Mouse (Mus musculus) embryonic facial prominence, embryonic 11.5 days (tissue): Measurements from ENCODE around the gene Itm2c. TPM values are rescaled to one million over a fixed set of nuclear protein-coding genes. Genes with fewer than 3 reads are reported as not detected.
A peak's percentile ranks its signal among the peaks of the same experiment; 100 is the strongest.

Experiments used
- ATAC-seq: fragments of 200-750 bp; cut with Nextera tagmentation; replicated peaks from 2 replicates; pipeline ENCODE4 v1.8.0; 2017; ENCODE audit warnings: low read depth; ENCODE audit not compliant: insufficient number of reproducible peaks, low FRiP score, low TSS enrichment
- DNase-seq: peaks from one replicate; pipeline ENCODE4 v3.0.0-alpha.2; 2015; ENCODE audit warnings: low spot score
- H3K27ac ChIP-seq: fragments of 300-500 bp; sonication (generic); replicated peaks from 2 replicates; pipeline ENCODE4 v1.5.1; 2014; ENCODE audit warnings: mild to moderate bottlenecking, low read depth, low read length, control low read depth
- H3K27me3 ChIP-seq: fragments of 300-500 bp; sonication (generic); 2 replicates; pipeline ENCODE4 v1.6.1; 2014; ENCODE audit warnings: mild to moderate bottlenecking, low read length, moderate library complexity, mixed read lengths; ENCODE audit not compliant: control insufficient read depth, insufficient read depth
- H3K36me3 ChIP-seq: fragments of 300-500 bp; sonication (generic); replicated peaks from 2 replicates; pipeline ENCODE4 v1.6.1; 2014; ENCODE audit warnings: low read depth, mild to moderate bottlenecking, low read length, moderate library complexity, mixed read lengths; ENCODE audit not compliant: control insufficient read depth, insufficient read depth
- H3K4me1 ChIP-seq: fragments of 300-500 bp; sonication (generic); 2 replicates; pipeline ENCODE4 v1.6.1; 2014; ENCODE audit warnings: low read length, mixed read lengths; ENCODE audit not compliant: control insufficient read depth, insufficient read depth
- H3K4me2 ChIP-seq: fragments of 300-500 bp; sonication (generic); 2 replicates; pipeline ENCODE4 v1.6.1; 2014; ENCODE audit warnings: low read depth, mild to moderate bottlenecking, control low read depth, low read length, moderate library complexity
- H3K4me3 ChIP-seq: fragments of 300-500 bp; sonication (generic); 2 replicates; pipeline ENCODE4 v1.5.1; 2014; ENCODE audit warnings: low read depth, low read length, control low read depth
- H3K9ac ChIP-seq: fragments of 300-500 bp; sonication (generic); replicated peaks from 2 replicates; pipeline ENCODE4 v1.6.1; 2014; ENCODE audit warnings: mild to moderate bottlenecking, control low read depth, low read length
- H3K9me3 ChIP-seq: fragments of 300-500 bp; sonication (generic); replicated peaks from 2 replicates; pipeline ENCODE4 v1.6.1; 2016; ENCODE audit warnings: mild to moderate bottlenecking, low read length, inconsistent platforms, mixed read lengths; ENCODE audit not compliant: control insufficient read depth
- WGBS: fragments of 180-500 bp; shearing (Covaris S2); extraction: QIAGEN DNeasy Blood & Tissue Kit; methylation state at CpG from one replicate; pipeline ENCODE4 v1.1.7; 2014; 5-methylcytosine and 5-hydroxymethylcytosine counted together
- polyA plus RNA-seq: library from polyadenylated mRNA; unstranded; fragments of >200 nt; fragmentation: Nextera tagmentation; extraction: Ambion mirVana; gene quantifications from 2 replicates; pipeline ENCODE4 v1.2.1, GENCODE M21; 2014

The Itm2c gene
- polyA plus RNA-seq, 1 experiment from 2014 or later, result 133 TPM

- ATAC-seq, result peak; percentile 66
- peak overlapping the region; percentile 84 for H3K27ac ChIP-seq
- H3K4me3 ChIP-seq, result peak overlapping the region; percentile 56
- peaks cover 20% of the 10 kb centered on the region for H3K4me1 ChIP-seq
- peak; percentile 71 for DNase-seq
- 4% methylated on average over 15 of the region's 15 CpGs for WGBS
- no peaks in the 10 kb centered on the region for H3K27me3 ChIP-seq
- no peaks in the 10 kb centered on the region for H3K36me3 ChIP-seq
- H3K9ac ChIP-seq, result peak overlapping the region; percentile 76
- no peaks in the 10 kb centered on the region for H3K9me3 ChIP-seq
- H3K4me2 ChIP-seq, result peak overlapping the region; percentile 82
Measured at GRCm38 (mm10) chr1:85895391-85895837, 1.3 kb downstream of the Itm2c start.

- DNase-seq (no peak), ATAC-seq (no peak)
- Histone ChIP-seq H3K4me3 (peak overlapping the region; percentile 56), H3K4me2 (peak overlapping the region; percentile 82), H3K27ac (no peak overlapping the region), H3K27me3 (no peaks in the 10 kb centered on the region), H3K36me3 (no peaks in the 10 kb centered on the region), H3K4me1 (peaks cover 20% of the 10 kb centered on the region), H3K9ac (peak overlapping the region; percentile 76; the same call in 1 of the 2 replicates), H3K9me3 (no peaks in the 10 kb centered on the region)
- WGBS, result 73% methylated on average over 5 of the region's 5 CpGs
Measured at GRCm38 (mm10) chr1:85896110-85896509, 2.0 kb downstream of the Itm2c start.

GRCm38 (mm10) chr1:85896781-85897700 is 3.0 kb downstream of the Itm2c start:
- 59% methylated on average over 12 of the region's 12 CpGs for WGBS
- Histone ChIP-seq H3K36me3 (no peaks in the 10 kb centered on the region), H3K27ac (0 out of 2 replicates have a peak overlapping the region, but pooled peaks have one; percentile 28), H3K4me1 (peaks cover 22% of the 10 kb centered on the region), H3K9me3 (no peaks in the 10 kb centered on the region), H3K27me3 (no peaks in the 10 kb centered on the region), H3K4me3 (no peak overlapping the region), H3K9ac (0 out of 2 replicates have a peak overlapping the region, but pooled peaks have one; percentile 6), H3K4me2 (peak overlapping the region; percentile 15)
- DNase-seq (no peak), ATAC-seq (no peak)

- H3K4me3 ChIP-seq, result no peak overlapping the region
- H3K9ac ChIP-seq, result peak overlapping the region; percentile 32
- H3K36me3 ChIP-seq, result 0 out of 2 replicates have a peak, but pooled peaks cover under 1% of the 10 kb centered on the region
- peak overlapping the region; percentile 21 for H3K4me2 ChIP-seq
- no peaks in the 10 kb centered on the region for H3K27me3 ChIP-seq
- ATAC-seq (no peak), DNase-seq (peak; percentile 60)
- 12% methylated on average over 8 of the region's 8 CpGs for WGBS
- peaks cover 22% of the 10 kb centered on the region for H3K4me1 ChIP-seq
- H3K9me3 ChIP-seq, result no peaks in the 10 kb centered on the region
- 0 out of 2 replicates have a peak overlapping the region, but pooled peaks have one; percentile 9 for H3K27ac ChIP-seq
Measured at GRCm38 (mm10) chr1:85897901-85898760, 4.0 kb downstream of the Itm2c start.

GRCm38 (mm10) chr1:85898761-85899387 is 4.8 kb downstream of the Itm2c start:
- H3K9me3 ChIP-seq, result no peaks in the 10 kb centered on the region
- H3K27me3 ChIP-seq, result no peaks in the 10 kb centered on the region
- WGBS, result 34% methylated on average over 12 of the region's 12 CpGs
- no peak overlapping the region; the same call in 1 of the 2 replicates for H3K9ac ChIP-seq
- DNase-seq, result no peak
- H3K4me2 ChIP-seq, result no peak overlapping the region; the same call in 1 of the 2 replicates
- no peak overlapping the region for H3K4me3 ChIP-seq
- 0 out of 2 replicates have a peak overlapping the region, but pooled peaks have one; percentile 9 for H3K27ac ChIP-seq
- peaks cover 22% of the 10 kb centered on the region for H3K4me1 ChIP-seq
- ATAC-seq, result no peak
- H3K36me3 ChIP-seq, result 0 out of 2 replicates have a peak, but pooled peaks cover 2% of the 10 kb centered on the region

GRCm38 (mm10) chr1:85899388-85899761 is 5.3 kb downstream of the Itm2c start:
- DNase-seq (no peak), ATAC-seq (no peak)
- Histone ChIP-seq H3K9ac (no peak overlapping the region), H3K27ac (no peak overlapping the region), H3K36me3 (0 out of 2 replicates have a peak, but pooled peaks cover 2% of the 10 kb centered on the region), H3K4me2 (no peak overlapping the region), H3K4me3 (no peak overlapping the region), H3K4me1 (peaks cover 22% of the 10 kb centered on the region), H3K9me3 (no peaks in the 10 kb centered on the region), H3K27me3 (no peaks in the 10 kb centered on the region)

GRCm38 (mm10) chr1:85900521-85901333 is 6.6 kb downstream of the Itm2c start:
- H3K36me3 ChIP-seq, result peaks cover 8% of the 10 kb centered on the region
- no peak for DNase-seq
- H3K4me2 ChIP-seq, result no peak overlapping the region
- H3K9me3 ChIP-seq, result no peaks in the 10 kb centered on the region
- no peak overlapping the region for H3K9ac ChIP-seq
- H3K4me3 ChIP-seq, result no peak overlapping the region
- ATAC-seq, result no peak
- H3K27ac ChIP-seq, result no peak overlapping the region
- H3K27me3 ChIP-seq, result no peaks in the 10 kb centered on the region
- 82% methylated on average over 7 of the region's 7 CpGs for whole genome bisulfite sequencing
- peaks cover 22% of the 10 kb centered on the region for H3K4me1 ChIP-seq
